Mouse (Mus musculus): ENCODE measurements around the gene Grik3. TPM values are rescaled to one million over a fixed set of nuclear protein-coding genes. Genes with fewer than 3 reads are reported as not detected.
A peak's percentile ranks its signal among the peaks of the same experiment; 100 is the strongest.

Gene Grik3
- polyA plus RNA-seq, 1 experiment from 2014 or later: 0.42 TPM

- Histone ChIP-seq H3K36me3 (replicated peaks) (no peaks in the 10 kb centered on the region), H3K27me3 (ENCODE audit: poor library complexity, severe bottlenecking) (peaks cover 91% of the 10 kb centered on the region), H3K9me3 (no peaks in the 10 kb centered on the region), H3K27ac (peak overlapping the region; percentile 83), H3K4me1 (peaks cover 57% of the 10 kb centered on the region), H3K4me3 (peak overlapping the region; percentile 16; the same call in 1 of the 2 replicates)
- DNase-seq (ENCODE audit: extremely low spot score, low spot score): peak; percentile 25
- 8% methylated on average over 7 of the region's 7 CpGs for WGBS
These were observed 45.0 kb downstream of the Grik3 start for GRCm38 (mm10) chr4:125535465-125535864.

GRCm38 (mm10) chr4:125535977-125536376 is 45.5 kb downstream of the Grik3 start:
- no peak for DNase-seq (ENCODE audit: extremely low spot score, low spot score)
- H3K27me3 ChIP-seq (ENCODE audit: poor library complexity, severe bottlenecking): peaks cover 96% of the 10 kb centered on the region
- no peak overlapping the region for H3K4me3 ChIP-seq
- H3K36me3 ChIP-seq (replicated peaks): no peaks in the 10 kb centered on the region
- peaks cover 57% of the 10 kb centered on the region for H3K4me1 ChIP-seq
- peak overlapping the region; percentile 83 for H3K27ac ChIP-seq
- no peaks in the 10 kb centered on the region for H3K9me3 ChIP-seq
- 30% methylated on average over 3 of the region's 4 CpGs for WGBS

GRCm38 (mm10) chr4:125538301-125538965 is 47.9 kb downstream of the Grik3 start:
- WGBS: 43% methylated on average over 3 of the region's 3 CpGs
- DNase-seq (ENCODE audit: extremely low spot score, low spot score): no peak
- H3K27me3 ChIP-seq (ENCODE audit: poor library complexity, severe bottlenecking): peaks cover 93% of the 10 kb centered on the region
- 0 out of 2 replicates have a peak overlapping the region, but pooled peaks have one; percentile 60 for H3K27ac ChIP-seq
- H3K9me3 ChIP-seq: no peaks in the 10 kb centered on the region
- H3K4me3 ChIP-seq: no peak overlapping the region
- H3K36me3 ChIP-seq (replicated peaks): no peaks in the 10 kb centered on the region
- H3K4me1 ChIP-seq: peaks cover 53% of the 10 kb centered on the region

GRCm38 (mm10) chr4:125539617-125540016 is 49.1 kb downstream of the Grik3 start:
- 87% methylated on average over 9 of the region's 9 CpGs for WGBS

GRCm38 (mm10) chr4:125543171-125543570 is 52.7 kb downstream of the Grik3 start:
- H3K27me3 ChIP-seq (ENCODE audit: poor library complexity, severe bottlenecking): peaks cover 75% of the 10 kb centered on the region

More at GRCm38 (mm10) chr4:125539617-125540016, 49.1 kb downstream of the Grik3 start:
- Histone ChIP-seq H3K4me1 (peaks cover 42% of the 10 kb centered on the region), H3K36me3 (replicated peaks) (no peaks in the 10 kb centered on the region), H3K9me3 (no peaks in the 10 kb centered on the region), H3K27me3 (ENCODE audit: poor library complexity, severe bottlenecking) (peaks cover 86% of the 10 kb centered on the region), H3K27ac (no peak overlapping the region), H3K4me3 (no peak overlapping the region)
- DNase-seq (ENCODE audit: extremely low spot score, low spot score): no peak

GRCm38 (mm10) chr4:125544947-125545767 is 54.7 kb downstream of the Grik3 start:
- peak overlapping the region; percentile 44; the same call in 1 of the 2 replicates for H3K27ac ChIP-seq
- peak; percentile 44 for DNase-seq (ENCODE audit: extremely low spot score, low spot score)
- WGBS: 37% methylated on average over 18 of the region's 18 CpGs
- H3K9me3 ChIP-seq: no peaks in the 10 kb centered on the region
- H3K4me3 ChIP-seq: peak overlapping the region; percentile 9; the same call in 1 of the 2 replicates
- peaks cover 61% of the 10 kb centered on the region for H3K27me3 ChIP-seq (ENCODE audit: poor library complexity, severe bottlenecking)
- H3K4me1 ChIP-seq: peaks cover 27% of the 10 kb centered on the region
- H3K36me3 ChIP-seq (replicated peaks): no peaks in the 10 kb centered on the region

More at GRCm38 (mm10) chr4:125543171-125543570, 52.7 kb downstream of the Grik3 start:
- Histone ChIP-seq H3K27ac (no peak overlapping the region), H3K4me1 (peaks cover 36% of the 10 kb centered on the region), H3K36me3 (replicated peaks) (no peaks in the 10 kb centered on the region), H3K9me3 (no peaks in the 10 kb centered on the region), H3K4me3 (no peak overlapping the region)
- WGBS: 87% methylated on average over 5 of the region's 5 CpGs
- DNase-seq (ENCODE audit: extremely low spot score, low spot score): no peak

- DNase-seq (ENCODE audit: extremely low spot score, low spot score): no peak
- peak overlapping the region; percentile 44; the same call in 1 of the 2 replicates for H3K27ac ChIP-seq
- 65% methylated on average over 7 of the region's 7 CpGs for WGBS
These were observed 55.3 kb downstream of the Grik3 start for GRCm38 (mm10) chr4:125545768-125546220.

GRCm38 (mm10) chr4:125548190-125548589 is 57.7 kb downstream of the Grik3 start:
- no peak for DNase-seq (ENCODE audit: extremely low spot score, low spot score)
- peaks cover 27% of the 10 kb centered on the region for H3K4me1 ChIP-seq
- H3K4me3 ChIP-seq: no peak overlapping the region
- no peaks in the 10 kb centered on the region for H3K9me3 ChIP-seq
- H3K36me3 ChIP-seq (replicated peaks): no peaks in the 10 kb centered on the region
- peaks cover 35% of the 10 kb centered on the region for H3K27me3 ChIP-seq (ENCODE audit: poor library complexity, severe bottlenecking)
- 69% methylated on average over 5 of the region's 5 CpGs for WGBS
- H3K27ac ChIP-seq: no peak overlapping the region

More at GRCm38 (mm10) chr4:125545768-125546220, 55.3 kb downstream of the Grik3 start:
- peaks cover 27% of the 10 kb centered on the region for H3K4me1 ChIP-seq
- peaks cover 55% of the 10 kb centered on the region for H3K27me3 ChIP-seq (ENCODE audit: poor library complexity, severe bottlenecking)
- no peaks in the 10 kb centered on the region for H3K36me3 ChIP-seq (replicated peaks)
- H3K4me3 ChIP-seq: peak overlapping the region; percentile 9; the same call in 1 of the 2 replicates
- no peaks in the 10 kb centered on the region for H3K9me3 ChIP-seq

GRCm38 (mm10) chr4:125553754-125554153 is 63.3 kb downstream of the Grik3 start:
- no peak for DNase-seq (ENCODE audit: extremely low spot score, low spot score)
- no peaks in the 10 kb centered on the region for H3K9me3 ChIP-seq
- no peak overlapping the region for H3K27ac ChIP-seq
- WGBS: 91% methylated on average over 9 of the region's 9 CpGs
- H3K4me1 ChIP-seq: 0 out of 2 replicates have a peak, but pooled peaks cover 3% of the 10 kb centered on the region
- no peaks in the 10 kb centered on the region for H3K36me3 ChIP-seq (replicated peaks)
- no peak overlapping the region for H3K4me3 ChIP-seq
- 0 out of 2 replicates have a peak, but pooled peaks cover 3% of the 10 kb centered on the region for H3K27me3 ChIP-seq (ENCODE audit: poor library complexity, severe bottlenecking)

GRCm38 (mm10) chr4:125556405-125557308 is 66.2 kb downstream of the Grik3 start:
- H3K36me3 ChIP-seq (replicated peaks): no peaks in the 10 kb centered on the region
- peaks cover 22% of the 10 kb centered on the region for H3K4me1 ChIP-seq
- DNase-seq (ENCODE audit: extremely low spot score, low spot score): no peak
- no peak overlapping the region for H3K4me3 ChIP-seq
- no peak overlapping the region for H3K27ac ChIP-seq
- no peaks in the 10 kb centered on the region for H3K9me3 ChIP-seq
- H3K27me3 ChIP-seq (ENCODE audit: poor library complexity, severe bottlenecking): peaks cover 5% of the 10 kb centered on the region; the same call in 1 of the 2 replicates
- WGBS: 87% methylated on average over 14 of the region's 14 CpGs

GRCm38 (mm10) chr4:125559564-125559963 is 69.1 kb downstream of the Grik3 start:
- no peaks in the 10 kb centered on the region for H3K9me3 ChIP-seq
- H3K4me3 ChIP-seq: no peak overlapping the region
- DNase-seq (ENCODE audit: extremely low spot score, low spot score): no peak
- 0 out of 2 replicates have a peak overlapping the region, but pooled peaks have one; percentile 13 for H3K27ac ChIP-seq
- H3K27me3 ChIP-seq (ENCODE audit: poor library complexity, severe bottlenecking): peaks cover 30% of the 10 kb centered on the region
- peaks cover 46% of the 10 kb centered on the region for H3K4me1 ChIP-seq
- no peaks in the 10 kb centered on the region for H3K36me3 ChIP-seq (replicated peaks)
- WGBS: 82% methylated on average over 5 of the region's 5 CpGs

- Histone ChIP-seq H3K4me1 (peaks cover 59% of the 10 kb centered on the region), H3K4me3 (no peak overlapping the region), H3K9me3 (no peaks in the 10 kb centered on the region), H3K36me3 (replicated peaks) (no peaks in the 10 kb centered on the region), H3K27ac (peak overlapping the region; percentile 30; the same call in 1 of the 2 replicates), H3K27me3 (ENCODE audit: poor library complexity, severe bottlenecking) (peaks cover 34% of the 10 kb centered on the region)
- 34% methylated on average over 2 of the region's 2 CpGs for WGBS
- DNase-seq (ENCODE audit: extremely low spot score, low spot score): no peak
These were observed 70.3 kb downstream of the Grik3 start for GRCm38 (mm10) chr4:125560806-125561205.
